Mouse (Mus musculus) cerebellum, adult 18-20 months (tissue): ENCODE data around the gene Pgap2.
"Not testable (repeated sequence)": the region's sequence is repeated elsewhere in the genome, so short reads cannot be mapped to it uniquely, and the experiment has no call there.

Experiments
- DNase-seq, 2 experiments: peaks; one replicate each; pipeline ENCODE4 v3.0.0; 2021

The Pgap2 gene

DNA sequence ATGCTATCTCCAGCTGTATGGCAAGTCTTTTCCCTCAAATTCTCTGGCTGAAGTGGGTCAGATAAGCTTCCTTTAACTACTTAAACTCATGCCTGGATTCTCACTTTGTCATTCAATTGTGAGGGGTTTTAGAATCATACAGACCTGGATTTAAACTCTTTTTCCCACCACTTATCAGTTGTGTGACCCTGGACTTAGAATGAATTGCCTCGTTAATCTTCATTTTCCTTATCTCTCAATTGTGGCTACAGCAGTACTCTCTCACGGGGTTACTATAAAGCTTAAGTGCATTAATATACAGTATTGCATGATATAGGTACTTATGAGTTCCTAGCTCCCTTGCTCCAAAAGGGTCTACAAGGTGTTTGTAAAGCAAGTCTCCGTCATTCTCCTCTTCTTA, 32.9 kb downstream of the Pgap2 start:
- DNase-seq = no peak

DNA sequence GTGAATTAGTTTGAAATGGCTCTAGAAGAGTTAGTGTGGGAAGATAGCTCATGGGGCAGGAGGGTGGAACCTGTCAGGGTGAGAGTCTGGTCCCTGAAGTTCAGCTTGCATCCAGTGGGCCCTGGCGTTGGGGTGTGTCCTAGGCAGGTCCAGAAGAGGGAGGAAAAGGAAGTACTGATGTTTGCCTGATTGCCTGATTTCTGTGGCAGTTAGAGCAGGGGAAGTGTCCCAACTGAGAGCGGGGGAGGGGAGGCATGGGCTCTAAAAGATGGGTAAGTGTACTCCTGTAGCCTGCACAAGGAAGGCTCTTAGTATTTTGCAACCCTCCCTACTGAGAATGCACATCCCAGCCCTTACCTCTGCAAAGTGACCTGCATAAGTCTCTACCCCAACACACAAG, 33.9 kb downstream of the Pgap2 start:
- DNase-seq = no peak

DNA sequence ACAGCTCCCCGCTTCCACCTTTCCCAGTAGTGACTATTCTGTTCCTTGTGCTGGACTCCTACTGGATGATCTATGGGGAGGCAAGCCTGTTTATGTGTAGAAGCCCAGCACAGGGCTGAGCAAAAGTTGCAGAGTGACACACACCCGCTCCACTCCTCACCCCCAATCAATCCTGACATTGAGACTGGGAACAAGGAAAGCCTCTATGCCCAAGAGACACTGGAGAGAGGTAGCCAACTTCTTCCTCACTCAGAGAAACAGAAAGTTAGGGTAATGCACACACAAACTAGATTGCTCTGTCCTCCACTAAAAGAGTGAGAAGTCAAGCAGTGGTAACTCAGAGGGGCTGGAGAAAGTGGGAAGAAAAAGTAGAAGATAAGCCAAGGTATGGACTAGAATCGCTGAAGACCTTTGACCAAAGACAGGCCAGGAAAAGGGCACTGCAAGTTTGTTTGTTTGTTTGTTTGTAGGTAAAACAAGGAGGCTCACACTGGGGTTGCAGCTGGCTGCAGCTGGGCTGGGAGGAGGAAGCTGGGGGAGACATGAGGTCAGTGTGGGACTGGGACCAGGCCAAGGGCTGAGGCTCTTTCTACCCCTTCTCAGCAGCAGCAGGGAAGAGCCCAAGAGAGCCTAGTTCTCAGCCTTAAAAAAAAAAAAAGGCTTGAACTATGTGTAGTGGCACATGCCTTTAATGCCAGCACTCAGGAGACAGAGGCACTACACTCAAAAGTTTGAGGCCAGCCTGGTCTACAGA, 35.0 kb downstream of the Pgap2 start:
- no peak for DNase-seq

DNA sequence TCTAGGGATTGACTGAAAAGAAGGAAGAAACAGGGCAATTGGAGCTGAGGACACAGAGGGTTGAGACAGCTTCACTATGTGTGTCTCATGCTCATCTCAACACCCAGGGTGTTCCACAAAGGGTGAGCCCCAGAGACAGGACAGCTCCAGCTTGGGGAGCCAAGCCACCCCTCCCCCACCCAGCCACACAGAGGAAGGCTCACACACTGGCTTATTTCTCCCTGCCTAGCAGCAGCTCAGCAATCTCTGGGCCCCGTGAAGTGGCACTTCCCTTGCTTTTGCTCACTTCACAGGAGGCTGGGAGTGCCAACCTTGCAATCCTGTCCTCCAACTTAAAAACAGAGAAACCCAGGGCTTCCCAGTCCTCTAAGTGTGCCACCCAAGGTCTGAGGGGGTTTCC, 35.8 kb downstream of the Pgap2 start:
- no peak for DNase-seq

GRCm38 (mm10) chr7:102246265-102246664, 36.3 kb downstream of the Pgap2 start:
- DNase-seq = no peak

DNA sequence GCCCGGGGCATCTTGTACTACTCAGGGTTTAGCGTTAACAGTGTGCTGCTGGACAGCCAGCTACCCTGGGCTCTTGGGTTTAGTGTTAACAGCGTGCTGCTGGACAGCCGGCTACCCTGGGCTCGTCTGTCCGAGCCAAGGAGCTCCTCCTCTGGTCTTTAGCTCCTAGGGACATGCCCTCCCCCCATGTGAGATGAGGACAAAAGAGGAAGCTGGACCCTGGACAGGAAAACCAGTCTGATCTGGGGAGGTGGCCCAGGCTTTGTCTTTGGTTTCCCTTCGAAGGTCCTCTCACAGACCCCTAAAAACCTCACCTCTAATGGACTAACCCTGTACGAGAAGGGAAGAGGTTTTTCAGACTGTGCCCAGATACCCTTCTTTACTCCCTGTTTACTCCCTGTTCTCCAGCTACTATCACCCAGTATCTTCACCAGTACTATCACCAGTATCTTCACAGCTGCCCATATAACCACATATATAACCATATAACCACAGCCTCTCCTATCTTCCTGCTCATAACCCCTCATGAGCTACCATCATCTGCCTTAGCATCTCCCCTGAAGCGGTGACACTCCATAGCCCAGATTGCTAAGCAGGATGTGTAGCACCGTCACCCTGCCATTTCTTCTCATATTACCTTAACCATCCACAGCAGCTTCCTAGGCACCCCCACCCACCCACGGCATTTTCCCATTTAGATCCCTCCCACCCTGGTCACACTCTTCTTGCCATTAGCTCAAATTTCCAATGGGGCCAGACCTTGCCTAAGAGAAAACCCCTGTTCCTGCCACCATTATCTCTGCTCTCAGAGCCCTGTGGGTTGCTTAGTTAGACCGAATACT, 37.2 kb downstream of the Pgap2 start:
- no peak for DNase-seq

- no peak for DNase-seq
Measured at GRCm38 (mm10) chr7:102248691-102249404, 38.8 kb downstream of the Pgap2 start.

GRCm38 (mm10) chr7:102249531-102249895, 39.5 kb downstream of the Pgap2 start:
- DNase-seq = peak in 1 of 2 experiments; percentile 19

- peak; percentile 66 to 76 for DNase-seq
Measured at GRCm38 (mm10) chr7:102249896-102250630, 40.1 kb downstream of the Pgap2 start.

DNA sequence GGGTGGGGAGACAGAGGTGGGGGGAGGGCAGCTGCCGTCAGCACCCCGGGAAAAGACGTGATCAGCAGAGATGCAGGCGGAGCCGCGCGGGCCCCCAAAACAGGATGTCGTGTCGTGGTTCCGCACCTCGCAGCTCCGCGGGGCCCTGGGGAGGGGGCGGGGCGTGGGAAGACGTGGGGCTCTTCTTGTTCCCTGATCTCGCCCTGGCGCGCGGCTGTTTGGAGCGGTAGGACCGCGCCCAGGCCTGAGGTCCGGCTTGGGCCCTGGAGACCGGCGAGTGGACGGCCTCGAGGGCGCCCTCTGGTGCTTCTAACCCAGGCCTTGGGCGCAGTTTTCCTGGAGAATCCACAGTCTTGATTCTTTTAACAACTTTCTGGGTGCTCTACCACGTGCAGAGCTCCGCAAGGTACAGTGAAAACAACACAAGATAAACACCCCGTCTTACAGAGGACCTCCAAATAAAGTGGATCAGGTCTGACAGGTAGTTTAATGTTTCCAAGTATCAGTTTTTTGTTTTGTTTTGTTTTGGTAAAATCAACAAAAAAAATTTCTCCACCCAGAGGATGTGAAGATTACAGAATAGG, 40.7 kb downstream of the Pgap2 start:
- DNase-seq = peak; percentile 92 to 94

DNA sequence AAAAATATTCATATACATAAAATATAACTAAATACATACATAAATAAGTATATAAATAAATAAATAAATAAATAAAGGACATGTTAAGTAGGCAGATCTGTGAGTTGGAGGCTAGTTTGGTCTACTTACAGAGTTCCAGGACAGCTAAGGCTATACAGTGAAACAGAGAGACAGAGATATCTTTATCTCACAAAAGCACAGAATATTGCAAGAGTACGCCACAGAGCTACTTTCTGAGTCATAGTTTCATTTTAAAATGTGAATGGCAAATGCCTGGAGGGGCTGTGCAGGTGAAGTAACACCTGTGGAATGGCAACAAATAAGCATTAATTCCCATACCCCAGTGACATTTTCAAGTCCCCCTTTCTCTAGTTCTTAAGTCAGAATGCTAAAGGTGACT, 43.6 kb downstream of the Pgap2 start:
- DNase-seq = no peak

DNA sequence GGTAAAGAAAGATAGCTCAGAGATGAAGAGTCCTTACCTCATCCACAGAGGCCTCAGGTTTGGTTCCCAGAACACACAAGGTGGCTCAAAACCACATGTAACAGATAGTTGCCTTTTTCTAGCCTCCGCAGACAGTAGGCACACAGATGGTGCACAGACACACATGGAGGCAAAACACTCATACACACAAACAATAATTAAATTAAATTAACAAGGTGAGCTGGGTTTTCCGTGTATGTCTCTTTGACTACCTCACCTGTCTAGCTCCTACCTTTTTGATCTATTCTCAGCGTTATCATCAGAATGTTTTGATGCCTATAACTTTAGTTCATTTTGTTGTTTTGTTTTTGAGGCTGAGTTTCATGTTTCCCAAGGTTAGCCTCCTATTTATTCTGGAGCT, 45.9 kb downstream of the Pgap2 start, which contains the start of gene Rhog:
Gene Rhog, minus strand, starts transcription at position 101 of the 400 bp plus-strand sequence.
- DNase-seq = no peak

GRCm38 (mm10) chr7:102256636-102257035, 46.6 kb downstream of the Pgap2 start:
- no peak for DNase-seq

GRCm38 (mm10) chr7:102258189-102258588, 48.2 kb downstream of the Pgap2 start:
- peak; percentile 79 to 83 for DNase-seq

- DNase-seq = no peak
Measured at GRCm38 (mm10) chr7:102258753-102259152, 48.7 kb downstream of the Pgap2 start.

DNA sequence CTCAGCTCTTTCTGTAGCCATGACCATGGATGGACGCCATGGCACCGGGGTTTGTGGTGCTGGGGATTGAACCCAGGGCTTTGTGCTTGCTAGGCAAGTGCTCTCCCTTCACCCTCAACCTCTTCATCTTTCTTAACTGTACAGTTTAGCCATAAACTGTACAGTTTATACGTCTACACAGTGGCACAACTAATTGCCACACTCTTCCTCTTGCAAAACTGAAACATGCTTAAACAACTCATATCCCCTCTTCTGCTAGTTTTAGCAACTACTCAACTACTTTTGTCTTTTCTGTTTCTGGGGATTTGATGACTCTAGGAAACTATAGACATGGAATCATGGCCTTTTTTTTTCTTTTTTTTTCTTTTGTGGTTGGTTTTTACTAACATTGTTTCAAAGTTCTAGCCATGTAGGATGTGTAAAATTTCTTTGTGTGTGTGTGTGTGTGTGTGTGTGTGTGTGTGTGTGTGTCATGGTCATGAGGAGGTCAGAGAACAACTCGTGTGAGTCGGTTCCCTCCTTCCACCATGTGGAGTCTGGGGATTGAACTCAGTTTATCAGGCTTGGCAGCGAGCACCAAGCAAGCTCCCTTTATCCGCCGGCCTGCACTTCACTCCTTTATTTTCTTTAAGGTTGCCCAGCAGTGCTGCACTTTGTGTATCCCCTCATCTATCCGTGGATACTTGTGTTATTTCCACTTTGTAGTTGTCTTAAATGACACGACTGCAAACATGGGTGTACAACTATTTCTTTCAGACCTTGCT, 49.9 kb downstream of the Pgap2 start:
- no peak for DNase-seq

DNA sequence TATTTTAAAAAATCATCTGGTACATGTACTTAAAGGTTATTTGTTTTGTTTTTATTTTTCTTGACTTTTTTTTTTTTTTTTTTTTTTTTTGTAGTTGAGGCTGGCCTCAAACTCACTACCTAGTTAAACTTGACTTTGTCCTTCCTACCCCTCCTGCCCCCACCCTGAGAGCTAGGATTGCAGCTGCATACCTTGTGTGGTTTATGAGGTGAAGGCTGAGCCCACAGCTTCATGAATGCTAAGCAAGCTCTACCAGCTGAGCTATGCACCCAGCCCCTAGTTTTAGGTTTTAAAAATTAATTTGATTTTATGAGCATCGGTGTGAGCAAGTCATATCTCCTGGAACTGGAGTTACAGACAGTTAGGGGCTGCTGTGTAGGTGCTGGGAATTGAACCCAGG, 50.5 kb downstream of the Pgap2 start:
- DNase-seq = no peak

- DNase-seq = no peak
Measured at GRCm38 (mm10) chr7:102263020-102263419, 53.0 kb downstream of the Pgap2 start.

DNA sequence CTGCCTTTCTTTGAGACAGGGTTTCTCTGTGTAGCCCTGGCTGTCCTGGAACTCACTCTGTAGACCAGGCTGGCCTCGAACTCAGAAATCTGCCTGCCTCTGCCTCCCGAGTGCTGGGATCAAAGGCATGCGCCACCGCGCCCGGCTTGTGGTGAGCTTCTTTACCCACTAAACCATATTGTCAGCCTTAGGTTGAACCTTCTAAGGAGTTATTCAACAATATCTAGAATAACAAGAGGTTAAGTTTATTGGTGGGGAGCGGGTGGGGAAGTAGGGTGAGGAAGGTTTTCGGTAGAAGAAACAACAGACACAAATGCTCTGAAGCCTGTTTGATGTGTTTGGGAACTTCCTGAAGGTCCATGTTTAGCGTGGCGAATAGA, 56.0 kb downstream of the Pgap2 start:
- not testable (repeated sequence) for DNase-seq

DNA sequence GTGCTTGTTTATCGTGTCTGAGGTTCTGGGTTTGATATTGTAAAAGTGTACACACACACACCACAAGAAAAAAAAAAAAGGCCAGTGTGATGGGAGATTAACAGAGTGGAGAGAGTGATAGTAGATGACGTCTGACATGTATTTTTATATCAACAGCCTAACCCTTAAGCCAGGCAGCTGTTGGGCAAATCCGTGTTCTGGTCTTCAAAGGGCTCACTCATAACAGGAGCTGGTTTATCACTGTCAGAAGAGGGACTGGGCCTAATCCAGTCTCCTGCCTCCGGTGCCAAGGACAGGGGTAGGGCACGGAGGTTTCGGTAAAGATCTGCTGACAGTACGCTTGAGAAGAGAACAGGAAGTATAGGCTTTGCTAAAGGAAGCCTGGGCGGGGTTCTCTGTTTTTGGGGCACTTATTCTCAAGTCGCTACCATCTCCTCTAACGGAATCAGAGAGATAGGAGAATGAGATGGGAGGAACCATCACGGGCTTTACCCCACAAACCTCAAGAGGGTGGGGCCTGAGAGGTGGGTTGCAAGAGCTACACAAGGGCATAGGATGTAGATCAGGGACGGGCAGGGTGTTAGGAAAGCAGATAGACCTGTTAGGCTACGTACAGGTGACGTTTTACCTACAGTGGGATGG, 56.5 kb downstream of the Pgap2 start:
- peak in 1 of 2 experiments; percentile 18 for DNase-seq

DNA sequence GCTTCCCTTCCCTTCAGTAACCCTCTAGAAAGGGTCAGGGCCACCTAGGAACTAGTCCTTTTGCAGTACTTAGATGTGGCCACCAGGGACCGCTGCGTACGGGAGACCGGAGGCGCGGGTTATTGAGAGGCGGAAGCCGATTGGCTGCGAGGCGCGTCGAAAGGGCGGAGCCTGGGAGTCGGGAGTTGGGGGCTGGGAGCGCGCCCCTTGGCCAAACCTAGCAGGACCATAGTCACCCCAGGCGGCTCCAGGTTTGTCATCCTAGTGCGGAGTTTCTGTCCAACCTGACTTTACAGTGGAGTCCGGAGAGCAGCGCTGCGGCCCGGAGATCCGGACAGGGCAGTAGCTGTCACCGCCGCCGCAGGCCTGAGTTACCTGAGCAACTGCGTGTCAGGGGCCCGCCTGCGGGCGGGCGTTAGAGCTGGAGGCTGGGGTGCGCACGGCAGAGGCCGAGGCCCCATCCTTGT, 57.1 kb downstream of the Pgap2 start:
- DNase-seq = peak; percentile 97
